Mouse (Mus musculus) inflammation-experienced regulatory T-cells, adult 16 weeks (primary cell): ENCODE data around the gene Olfr584. TPM values are rescaled to one million over a fixed set of nuclear protein-coding genes. Genes with fewer than 3 reads are reported as not detected.

ENCODE experiments used
- polyA plus RNA-seq: library from polyadenylated mRNA; unstranded; fragments of 100-300 nt; shearing (Covaris generic); gene quantifications from one replicate; pipeline ENCODE4 v1.2.1, GENCODE M21; 2017

Gene Olfr584
- polyA plus RNA-seq, result not detected

GRCm38 (mm10) chr7:103081585-103081984 is at the start of gene Olfr584:
TSS of gene Olfr584 (plus strand) at chr7:103081885.

GRCm38 (mm10) chr7:103037724-103038123 is 44.0 kb upstream of the Olfr584 start, which contains the start of gene Olfr582:
TSS of gene Olfr582 (plus strand) at chr7:103038024.

GRCm38 (mm10) chr7:103051000-103051399 is 30.7 kb upstream of the Olfr584 start, which contains the start of gene Olfr583:
TSS of gene Olfr583 (plus strand) at chr7:103051300.

DNA sequence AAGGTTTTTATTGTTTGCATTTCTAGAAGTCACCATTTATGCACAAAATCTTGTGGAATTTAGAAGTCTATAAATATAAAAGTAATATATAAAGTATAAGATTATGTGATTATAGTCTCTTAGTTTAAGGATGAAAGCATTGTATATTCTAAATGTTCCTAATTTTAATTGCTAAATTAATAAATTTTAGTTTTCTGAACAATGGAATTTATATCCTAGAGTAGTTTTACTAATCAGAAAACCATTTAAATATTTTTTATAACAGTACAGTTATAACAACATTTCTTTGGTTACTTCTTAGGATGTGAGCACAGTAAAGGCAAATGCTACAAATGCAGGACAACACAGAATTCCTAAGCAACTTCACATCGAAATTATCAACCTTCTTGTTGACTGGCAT is 15.7 kb downstream of the Olfr584 start, which contains the start of gene Olfr585:
TSS of gene Olfr585 (plus strand) at position 301 of the 400 bp plus-strand sequence.

DNA sequence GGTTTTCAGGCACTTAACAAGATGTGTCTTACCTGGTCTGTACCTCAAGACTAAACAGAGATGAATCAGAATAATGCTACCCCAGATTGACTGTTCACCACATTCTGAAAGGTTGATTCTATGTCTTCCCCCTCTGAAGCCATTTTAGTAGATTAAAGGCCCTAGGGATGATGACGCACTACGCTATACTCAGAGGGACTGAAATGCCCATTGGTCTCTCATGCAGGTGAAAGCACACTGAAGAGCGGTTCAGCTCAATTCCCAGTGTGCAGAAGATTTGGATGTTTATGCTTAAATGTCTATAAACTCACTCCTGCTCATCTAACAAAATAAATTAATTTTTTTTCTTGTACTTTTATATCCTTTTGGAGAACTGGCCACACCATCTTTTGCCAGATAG is 43.9 kb downstream of the Olfr584 start, which contains the start of gene Olfr586:
TSS of gene Olfr586 (minus strand) at position 101 of the 400 bp plus-strand sequence.

Other genes with a start within 250 kb of the Olfr584 start
- not detected for gene Olfr566, start 223.1 kb upstream of the Olfr584 start, polyA plus RNA-seq
- not detected for gene Olfr568, start 204.8 kb upstream of the Olfr584 start, polyA plus RNA-seq
- not detected for gene Olfr569, start 191.0 kb upstream of the Olfr584 start, polyA plus RNA-seq
- not detected for gene Olfr570, start 187.3 kb upstream of the Olfr584 start, polyA plus RNA-seq
- gene Olfr571, start 164.3 kb upstream of the Olfr584 start, polyA plus RNA-seq, result not detected
- not detected for gene Olfr572, start 157.5 kb upstream of the Olfr584 start, polyA plus RNA-seq
- not detected for gene Olfr573-ps1, start 139.3 kb upstream of the Olfr584 start, polyA plus RNA-seq
- not detected for gene Olfr574, start 133.4 kb upstream of the Olfr584 start, polyA plus RNA-seq
- not detected for gene Olfr575, start 123.1 kb upstream of the Olfr584 start, polyA plus RNA-seq
- gene Olfr576, start 119.2 kb upstream of the Olfr584 start, polyA plus RNA-seq, result not detected
- gene Olfr577, start 105.9 kb upstream of the Olfr584 start, polyA plus RNA-seq, result not detected
- not detected for gene Olfr578, start 92.6 kb upstream of the Olfr584 start, polyA plus RNA-seq
- gene Olfr582, start 43.9 kb upstream of the Olfr584 start, polyA plus RNA-seq, result not detected
- gene Olfr583, start 30.6 kb upstream of the Olfr584 start, polyA plus RNA-seq, result not detected
- not detected for gene Olfr585, start 15.8 kb downstream of the Olfr584 start, polyA plus RNA-seq
- gene Olfr586, start 43.8 kb downstream of the Olfr584 start, polyA plus RNA-seq, result not detected
- not detected for gene Olfr588-ps1, start 59.0 kb downstream of the Olfr584 start, polyA plus RNA-seq
- not detected for gene Olfr589, start 74.5 kb downstream of the Olfr584 start, polyA plus RNA-seq
- gene Olfr591, start 96.5 kb downstream of the Olfr584 start, polyA plus RNA-seq, result not detected
- gene Olfr592, start 102.9 kb downstream of the Olfr584 start, polyA plus RNA-seq, result 0.11 TPM
- not detected for gene Olfr593, start 130.0 kb downstream of the Olfr584 start, polyA plus RNA-seq
- not detected for gene Olfr594, start 135.1 kb downstream of the Olfr584 start, polyA plus RNA-seq
- gene Usp17ld, start 170.6 kb downstream of the Olfr584 start, polyA plus RNA-seq, result not detected
- gene Olfr596, start 223.8 kb downstream of the Olfr584 start, polyA plus RNA-seq, result not detected
- not detected for gene Olfr597, start 234.4 kb downstream of the Olfr584 start, polyA plus RNA-seq
- gene Olfr598, start 241.7 kb downstream of the Olfr584 start, polyA plus RNA-seq, result not detected